Mouse (Mus musculus): ENCODE measurements around the gene Efcab2.

- TF ChIP-seq CTCF (IDR thresholded peaks at IDR 0.05; ENCODE audit: borderline replicate concordance, insufficient read depth, low read length) (no peak), POLR2A (IDR thresholded peaks at IDR 0.05; ENCODE audit: low read depth, low read length) (no peak)
These were observed 1.1 kb downstream of the Efcab2 start for GRCm38 (mm10) chr1:178406765-178407645.
